Mouse (Mus musculus): ENCODE data around the gene Csf2rb2.

The Csf2rb2 gene

DNA sequence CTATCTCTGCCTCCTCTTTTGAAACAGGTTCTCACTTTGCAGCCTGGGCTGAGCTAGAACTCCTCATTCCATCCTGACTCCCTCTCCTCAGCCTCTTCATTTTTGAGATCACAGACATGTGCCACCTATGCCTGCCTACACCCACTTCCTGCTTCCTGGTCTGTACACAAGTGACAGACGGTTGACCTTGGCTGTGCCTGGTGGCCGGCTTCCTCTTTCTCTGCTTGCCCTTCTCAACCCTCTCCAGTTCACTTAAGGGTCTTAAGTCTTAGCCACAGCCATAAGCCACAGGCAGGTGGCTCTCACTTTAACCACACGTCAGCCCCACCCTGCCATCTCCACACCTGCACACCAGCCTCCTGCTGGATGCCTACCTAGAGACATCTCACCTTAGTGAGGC, 57.1 kb downstream of the Csf2rb2 start:
- no peak for DNase-seq

DNA sequence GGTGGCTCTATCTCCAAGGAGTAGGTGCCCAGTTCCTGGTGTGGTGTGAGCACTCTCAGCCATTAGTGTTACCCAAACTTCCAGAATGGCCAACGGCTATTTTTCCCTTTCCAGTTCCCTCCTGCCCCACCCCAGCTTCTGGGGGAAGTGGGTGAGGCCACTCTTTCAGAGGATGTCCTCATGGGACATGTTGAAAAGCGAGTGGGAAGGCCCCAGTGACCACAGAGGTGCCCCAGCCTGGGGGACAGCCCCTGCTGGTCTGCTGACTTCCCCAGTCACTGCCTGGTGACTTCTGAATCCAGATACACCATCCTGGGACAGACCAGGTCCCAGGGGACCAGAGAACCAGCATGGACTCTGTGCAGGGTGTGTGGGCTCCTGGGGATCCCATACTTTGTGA, 57.9 kb downstream of the Csf2rb2 start:
- no peak for DNase-seq

DNA sequence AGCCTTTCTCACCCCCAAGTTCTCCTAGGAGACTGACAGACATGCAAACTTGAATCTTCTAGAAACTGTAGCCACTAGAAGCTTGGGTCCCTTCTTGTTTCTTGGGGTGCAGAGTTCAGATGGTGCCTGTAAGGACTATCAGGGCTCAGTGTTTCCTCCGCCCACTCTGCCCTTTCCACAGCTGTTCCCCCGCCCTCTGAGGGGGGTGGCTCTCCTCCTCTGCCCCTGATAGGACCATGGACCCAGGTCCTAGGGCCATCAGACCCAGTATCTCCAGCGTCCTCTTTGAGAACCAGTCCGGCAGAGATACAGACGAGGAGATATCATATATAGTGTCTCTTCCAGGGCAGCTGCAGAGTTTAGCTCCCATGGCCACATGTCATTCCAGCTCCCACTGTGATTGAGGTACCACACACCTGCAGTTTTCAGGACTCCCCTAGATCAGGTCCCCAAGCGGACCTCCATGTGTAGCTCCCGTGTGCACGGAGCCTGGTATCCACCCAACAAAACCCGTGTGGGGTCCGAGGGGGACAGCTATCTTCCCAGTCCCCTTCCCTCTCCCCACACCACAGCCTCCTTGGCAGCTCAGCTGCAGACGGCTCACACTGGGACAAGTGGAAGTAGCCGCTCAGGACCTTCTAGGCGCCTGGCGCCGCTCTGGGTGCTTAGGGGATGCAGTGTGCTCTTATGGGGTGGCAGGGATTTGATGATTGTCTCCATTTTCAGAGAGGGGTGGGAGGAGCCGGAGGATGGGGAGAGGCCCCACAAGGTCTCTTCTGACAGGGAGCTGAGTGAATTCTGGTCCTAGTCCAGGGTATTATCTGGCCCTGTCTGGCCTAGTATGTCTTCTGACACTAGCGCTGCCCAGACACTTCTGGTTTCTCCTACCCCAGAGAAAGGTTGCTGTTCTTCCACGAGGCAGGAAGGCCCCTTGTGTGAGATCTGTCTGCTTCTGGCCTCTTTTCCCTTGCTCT, 59.1 kb downstream of the Csf2rb2 start:
- no peak for DNase-seq

DNA sequence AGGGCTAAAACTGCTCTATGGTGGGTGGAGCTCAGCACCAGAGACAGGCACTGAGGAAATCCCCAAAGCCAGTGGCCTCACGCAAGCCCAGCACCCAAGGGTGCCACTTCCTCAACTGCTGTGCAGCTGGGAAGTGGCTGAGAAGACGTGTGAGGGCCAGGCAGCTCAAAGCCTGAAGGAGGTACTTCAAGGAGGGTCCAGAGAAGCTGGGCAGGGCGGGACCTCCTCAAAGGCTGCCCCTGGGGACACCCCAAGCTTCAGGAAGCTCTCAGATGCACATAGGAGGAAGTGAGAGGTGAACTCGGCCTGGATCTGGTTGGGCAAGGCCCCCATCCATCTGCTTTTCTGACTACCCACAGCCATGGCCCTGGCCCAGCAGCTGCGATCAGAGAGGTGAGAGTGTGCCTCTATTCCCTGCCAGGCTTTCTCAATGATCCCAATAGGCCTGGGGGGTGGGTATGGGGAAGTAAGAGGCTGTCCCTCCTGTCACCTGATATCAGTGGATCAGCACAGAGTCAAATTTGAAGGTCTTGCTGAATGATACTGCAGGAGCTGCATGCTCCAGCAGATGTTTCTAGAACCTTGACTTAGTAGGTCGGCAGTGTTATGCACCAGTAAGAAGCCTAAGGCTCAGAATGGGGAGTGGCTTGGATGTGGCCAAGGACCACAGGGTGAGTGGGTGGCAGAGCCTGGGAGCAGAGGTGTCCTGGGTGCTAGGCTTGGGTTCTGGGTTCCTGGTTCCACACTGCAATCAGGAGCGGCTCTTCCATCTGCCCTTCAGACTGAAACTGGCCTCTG, 60.6 kb downstream of the Csf2rb2 start, which contains the start of gene Ncf4:
Gene Ncf4 (plus strand): TSS at position 107 of the 798 bp plus-strand sequence.
- DNase-seq: no peak

DNA sequence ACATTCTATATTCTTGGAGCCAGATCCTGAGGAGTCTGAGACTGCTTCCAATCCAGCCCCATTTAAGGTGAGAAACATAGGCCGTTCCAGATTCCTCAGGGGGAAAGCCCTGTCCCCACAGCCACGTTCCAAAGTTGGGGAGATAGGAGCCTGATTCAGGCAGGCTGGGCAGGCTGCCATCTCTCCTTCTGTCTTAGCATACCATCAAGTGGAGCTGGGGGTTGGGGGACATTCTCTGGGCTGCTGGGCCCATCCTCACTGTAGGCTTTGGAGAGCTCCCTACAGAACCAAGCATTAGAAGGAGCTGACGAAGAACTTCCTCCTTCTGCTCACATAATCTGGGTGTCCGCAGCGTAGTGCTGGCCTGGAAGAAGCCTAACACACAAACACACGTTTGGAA, 61.7 kb downstream of the Csf2rb2 start:
- no peak for DNase-seq

DNA sequence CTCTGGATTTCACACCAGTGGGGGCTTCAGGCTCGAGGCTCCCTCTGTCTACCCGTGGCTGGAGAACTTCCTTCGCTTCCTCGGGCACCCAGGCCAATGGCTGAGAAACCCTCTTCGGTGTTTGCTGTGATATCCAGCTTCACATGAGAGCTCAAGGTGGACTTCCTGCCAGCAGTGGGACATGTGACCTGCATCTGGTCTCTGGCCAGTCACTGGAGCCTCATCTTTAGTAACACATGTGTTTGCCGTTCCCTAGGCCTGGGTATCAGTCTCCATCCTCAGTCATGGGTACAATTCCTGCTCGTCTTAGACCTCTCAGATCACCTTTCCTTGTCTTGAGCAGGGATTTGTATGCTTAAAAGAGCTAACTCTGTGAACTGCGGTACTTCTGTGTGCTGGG, 62.5 kb downstream of the Csf2rb2 start:
- DNase-seq: no peak

DNA sequence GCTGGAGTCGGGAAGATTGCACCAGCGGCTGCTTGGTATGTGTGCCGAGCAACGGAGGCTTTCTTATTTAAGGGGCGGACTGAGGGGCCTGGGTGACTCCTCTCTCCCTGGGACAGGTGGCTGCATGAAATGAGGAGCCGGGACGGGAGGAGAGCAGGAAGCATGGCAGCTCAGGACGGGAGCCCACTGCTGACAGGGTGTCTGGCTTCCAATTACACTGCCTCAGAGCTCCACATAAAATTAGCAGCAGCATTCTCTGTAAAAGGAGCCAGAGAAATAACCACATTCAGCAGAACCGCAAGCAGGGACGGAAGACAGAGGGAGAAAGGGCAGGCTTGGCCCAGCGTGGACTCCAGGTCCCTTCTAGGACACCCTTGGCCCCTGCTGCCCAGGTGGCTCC, 64.2 kb downstream of the Csf2rb2 start:
- no peak for DNase-seq

DNA sequence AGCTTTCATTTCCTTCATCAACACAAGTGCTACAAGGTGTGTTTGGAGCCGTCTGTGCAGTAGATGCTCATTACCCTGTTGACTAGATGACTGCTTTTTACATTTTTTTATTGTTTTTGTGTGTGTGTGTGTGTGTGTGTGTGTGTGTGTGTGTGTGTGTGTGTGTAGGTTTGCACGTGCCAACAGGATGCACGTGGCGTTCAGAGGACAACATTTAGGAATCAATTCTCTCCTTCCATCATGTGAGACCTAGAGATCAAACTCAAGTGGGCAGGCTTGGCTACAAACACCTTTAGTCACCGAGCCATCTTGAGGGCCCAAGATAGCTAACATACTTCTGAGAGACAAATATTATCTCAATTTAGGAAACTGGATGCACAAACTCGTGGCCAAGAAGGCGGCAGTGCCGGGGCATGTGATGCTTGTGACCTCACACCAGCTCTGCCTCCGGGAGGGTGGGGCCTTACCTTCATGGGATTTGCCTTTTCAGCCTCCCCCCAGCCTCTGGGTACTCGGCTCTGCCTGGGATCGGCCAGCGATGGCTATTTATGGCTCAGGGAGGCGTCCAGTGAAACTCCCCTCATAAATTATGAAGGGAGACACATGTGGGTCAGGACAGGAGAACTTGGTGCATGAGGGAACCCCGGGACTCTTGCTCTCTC, 65.4 kb downstream of the Csf2rb2 start:
- no peak for DNase-seq

DNA sequence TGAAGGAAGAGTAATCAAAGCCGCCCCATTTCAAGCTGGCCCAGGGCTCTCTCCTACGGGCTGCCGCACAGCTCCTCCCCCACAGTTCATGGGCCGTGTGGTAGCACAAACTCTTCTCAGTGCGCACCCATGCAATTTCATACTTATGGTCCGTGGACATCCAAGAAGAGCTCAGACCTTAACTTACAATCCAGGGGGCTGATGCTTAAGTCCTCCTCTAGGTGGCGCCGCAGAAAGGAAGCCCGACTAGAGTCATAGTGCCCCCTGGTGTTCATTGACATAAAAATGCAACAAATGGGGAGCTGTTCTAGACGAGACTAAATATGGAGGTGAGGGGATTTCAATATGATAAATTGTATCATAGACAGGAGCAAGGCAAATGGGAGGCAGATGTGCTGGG, 66.1 kb downstream of the Csf2rb2 start:
- DNase-seq: peak; percentile 46

DNA sequence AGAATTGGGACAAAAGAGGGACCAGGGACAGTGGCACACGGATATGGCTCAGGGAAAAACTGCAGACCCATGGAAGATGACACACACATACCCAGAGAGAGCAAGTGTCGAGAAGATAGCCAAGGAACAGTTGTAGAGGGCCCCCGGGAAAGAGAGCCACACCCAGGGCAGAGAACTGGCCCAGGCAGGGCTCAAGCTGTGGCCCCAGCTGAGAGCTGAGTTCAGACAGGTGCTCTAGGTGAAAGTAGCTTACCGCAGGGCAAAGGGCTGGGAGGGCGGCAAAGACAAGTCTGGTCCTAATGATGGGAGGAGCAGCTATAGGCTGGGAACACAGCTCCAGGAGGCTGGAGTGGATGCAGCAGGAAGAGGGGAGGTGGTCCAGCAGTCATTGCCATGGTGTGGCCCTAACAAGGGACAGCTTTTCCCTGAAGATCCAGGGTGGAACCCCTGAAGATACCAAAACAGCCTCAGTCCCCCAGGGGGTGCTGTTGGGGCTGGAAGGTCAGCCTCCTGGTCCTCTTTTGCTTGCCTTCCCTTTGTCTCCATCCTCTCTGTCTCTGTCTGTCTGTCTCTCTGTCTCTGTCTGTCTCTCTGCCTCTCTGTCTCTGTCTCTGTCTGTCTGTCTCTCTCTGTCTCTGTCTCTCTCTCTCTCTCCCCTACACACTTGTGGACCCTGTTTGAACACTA, 70.6 kb downstream of the Csf2rb2 start:
- DNase-seq: no peak

Measured in cerebellum, adult 11 months (tissue).